ENCODE assay signal across 10 mouse cellular contexts in the genomic region with DNA sequence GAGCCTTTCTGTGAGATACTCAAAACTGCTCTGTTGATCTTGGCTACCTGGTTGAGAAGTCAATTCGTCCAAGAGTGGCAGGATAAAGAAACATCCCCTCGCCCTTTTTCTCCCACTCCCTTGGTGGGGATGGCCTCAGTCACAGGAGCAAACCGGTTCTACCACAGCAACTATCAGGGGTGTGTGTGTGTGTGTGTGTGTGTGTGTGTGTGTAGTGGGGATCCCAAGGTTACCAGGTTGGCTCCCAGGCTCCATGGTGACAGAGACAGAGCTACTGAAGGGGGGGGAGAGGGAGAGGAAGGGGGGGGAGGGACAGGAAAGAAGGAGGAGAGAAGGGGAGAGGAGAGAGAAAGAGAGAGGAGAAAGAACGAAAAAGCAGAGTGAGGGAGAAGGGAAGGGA. TPM values are rescaled to one million over a fixed set of nuclear protein-coding genes. Genes with fewer than 3 reads are reported as not detected.
A peak's percentile ranks its signal among the peaks of the same experiment; 100 is the strongest.
DNase-seq lines count a peak whose midpoint lies in the region; ATAC-seq and TF ChIP-seq lines count a peak whose summit lies in the region.
"Had no signal": no experiment of that assay in that cellular context is flagged by ENCODE, and none has a peak within 500 bp of the region (broad histone marks: within the 10 kb centered on the region; RNA-seq: fewer than 3 reads in every experiment).

No protein-coding gene starts in this region.

- 0 out of 2 replicates have a peak, but pooled peaks have one; percentile 27 for ATAC-seq in embryonic facial prominence, embryonic 15.5 days (ENCODE audit: insufficient number of reproducible peaks, low FRiP score, low TSS enrichment, low read depth)
- peak; percentile 33; the same call in 1 of the 2 replicates for ATAC-seq in hindbrain, postnatal 0 days

- 32% methylated on average over 4 of the region's 4 CpGs for WGBS in embryonic facial prominence, embryonic 15.5 days
- 35% methylated on average over 4 of the region's 4 CpGs for WGBS in hindbrain, postnatal 0 days

- peak overlapping the region; percentile 50; the same call in 1 of the 2 replicates for H3K4me3 ChIP-seq in layer of hippocampus, adult 2 months
- peak overlapping the region; percentile 50 for H3K4me3 ChIP-seq in embryonic facial prominence, embryonic 15.5 days (replicated peaks)
- peak overlapping the region; percentile 35; the same call in 1 of the 2 replicates for H3K4me3 ChIP-seq in hindbrain, postnatal 0 days (ENCODE audit: low read length)

- DNase-seq in layer of hippocampus, adult 2 months (ENCODE audit: low spot score in 2 of 2), result no peak
- DNase-seq in layer of hippocampus, adult 18-20 months (ENCODE audit: low spot score in 2 of 2), result no peak
- DNase-seq in hindbrain, postnatal 0 days (ENCODE audit: low spot score), result peak; percentile 7
- peak; percentile 43 for DNase-seq in neural tube, embryonic 10.5 days (ENCODE audit: extremely low spot score, low spot score)
- DNase-seq in adrenal gland, adult 2 months, result no peak
- no peak for DNase-seq in cerebellum, adult 9-10 months
- no peak for DNase-seq in right cerebral cortex, postnatal 10 days (ENCODE audit: low spot score in 2 of 2)

- peaks cover 11% of the 10 kb centered on the region; the same call in 1 of the 2 replicates for H3K27me3 ChIP-seq in embryonic facial prominence, embryonic 15.5 days
- no peaks in the 10 kb centered on the region for H3K27me3 ChIP-seq in hindbrain, postnatal 0 days (ENCODE audit: insufficient read depth, low read length)

- no peak overlapping the region; the same call in 1 of the 2 replicates for H3K27ac ChIP-seq in layer of hippocampus, adult 2 months
- H3K27ac ChIP-seq in embryonic facial prominence, embryonic 15.5 days (replicated peaks), result peak overlapping the region; percentile 78; the same call in 1 of the 2 replicates
- H3K27ac ChIP-seq in hindbrain, postnatal 0 days, result peak overlapping the region; percentile 59; the same call in 1 of the 2 replicates

- no peak overlapping the region for H3K9ac ChIP-seq in embryonic facial prominence, embryonic 15.5 days
- H3K9ac ChIP-seq in hindbrain, postnatal 0 days (replicated peaks; ENCODE audit: low read length), result peak overlapping the region; percentile 56; the same call in 1 of the 2 replicates

- H3K4me1 ChIP-seq in embryonic facial prominence, embryonic 15.5 days, result peaks cover 16% of the 10 kb centered on the region
- no peaks in the 10 kb centered on the region for H3K4me1 ChIP-seq in hindbrain, postnatal 0 days (ENCODE audit: insufficient read depth, low read length)

- no peaks in the 10 kb centered on the region for H3K36me3 ChIP-seq in embryonic facial prominence, embryonic 15.5 days
- no peaks in the 10 kb centered on the region for H3K36me3 ChIP-seq in hindbrain, postnatal 0 days (ENCODE audit: insufficient read depth, low read length)

- no peak for TF ChIP-seq CTCF in layer of hippocampus, adult 2 months (conservative IDR thresholded peaks at IDR 0.05)
- TF ChIP-seq CTCF in hindbrain, postnatal 0 days (IDR thresholded peaks at IDR 0.05; ENCODE audit: low read depth), result no peak

- H3K9me3 ChIP-seq in embryonic facial prominence, embryonic 15.5 days (replicated peaks), result no peaks in the 10 kb centered on the region
- no peaks in the 10 kb centered on the region for H3K9me3 ChIP-seq in hindbrain, postnatal 0 days (ENCODE audit: low read length)

- H3K4me2 ChIP-seq in embryonic facial prominence, embryonic 15.5 days (replicated peaks), result peak overlapping the region; percentile 74
- peak overlapping the region; percentile 76 for H3K4me2 ChIP-seq in hindbrain, postnatal 0 days (ENCODE audit: low read depth, low read length)

RNA-seq across cellular contexts. Expression of a gene that starts 4.0 kb away (rescaled TPM):
- not detected for total RNA-seq in layer of hippocampus, adult 2 months (2021)
- not detected for total RNA-seq in layer of hippocampus, adult 18-20 months (2021)
- 3.6 and 3.8 TPM in 2 replicates for polyA plus RNA-seq in embryonic facial prominence, embryonic 15.5 days (2015; fragmentation: Nextera tagmentation; extraction: Ambion mirVana)
- 0.47 and 1.8 TPM in 2 replicates for total RNA-seq in hindbrain, postnatal 0 days (2014; rRNA removed)
- polyA plus RNA-seq in hindbrain, postnatal 0 days (2015; fragmentation: Nextera tagmentation; extraction: Ambion mirVana), result 6.7 and 8.1 TPM in 2 replicates
- 1 to 10 TPM; 6.4 to 9.5 TPM for total RNA-seq in adrenal gland, adult 2 months (2021)
- 14.3 and 16.2 TPM in 2 replicates for polyA plus RNA-seq in adrenal gland, adult 2 months (2012; rRNA removed)
- total RNA-seq: gastrocnemius, adult 18-20 months; neutrophil, adult 5-6 weeks had no signal

RNA-seq across cellular contexts. Expression of a gene that starts 19.7 kb away (rescaled TPM):
- total RNA-seq in layer of hippocampus, adult 2 months (2021), result 1 to 10 TPM; 4.8 to 5.1 TPM
- 1 to 10 TPM; 3.1 to 4.7 TPM for total RNA-seq in layer of hippocampus, adult 18-20 months (2021)
- polyA plus RNA-seq in embryonic facial prominence, embryonic 15.5 days (2015; fragmentation: Nextera tagmentation; extraction: Ambion mirVana), result 114 and 120 TPM in 2 replicates
- 36.5 and 47.2 TPM in 2 replicates for total RNA-seq in hindbrain, postnatal 0 days (2014; rRNA removed)
- polyA plus RNA-seq in hindbrain, postnatal 0 days (2015; fragmentation: Nextera tagmentation; extraction: Ambion mirVana), result 38.6 and 38.9 TPM in 2 replicates
- 1 to 10 TPM; 5.1 to 8.5 TPM for total RNA-seq in adrenal gland, adult 2 months (2021)
- 8.4 and 9.4 TPM in 2 replicates for polyA plus RNA-seq in adrenal gland, adult 2 months (2012; rRNA removed)

RNA-seq across cellular contexts. Expression of a gene that starts 59.2 kb away (rescaled TPM):
- 10 to 100 TPM; 28.8 to 31.6 TPM for total RNA-seq in layer of hippocampus, adult 2 months (2021)
- total RNA-seq in layer of hippocampus, adult 18-20 months (2021), result 10 to 100 TPM; 27.9 to 29.4 TPM
- 39.9 and 42.9 TPM in 2 replicates for polyA plus RNA-seq in embryonic facial prominence, embryonic 15.5 days (2015; fragmentation: Nextera tagmentation; extraction: Ambion mirVana)
- 31.7 and 35.9 TPM in 2 replicates for total RNA-seq in hindbrain, postnatal 0 days (2014; rRNA removed)
- 50.8 and 54.2 TPM in 2 replicates for polyA plus RNA-seq in hindbrain, postnatal 0 days (2015; fragmentation: Nextera tagmentation; extraction: Ambion mirVana)
- 10 to 100 TPM; 46.9 to 53.0 TPM for total RNA-seq in adrenal gland, adult 2 months (2021)
- 6.5 and 7.7 TPM in 2 replicates for polyA plus RNA-seq in adrenal gland, adult 2 months (2012; rRNA removed)

Comparison
In these comparisons a context has a peak if more than half of its experiments do, and no peak if none do; other contexts are left out.
1. DNase-seq: peak in hindbrain, postnatal 0 days (single experiment) and neural tube, embryonic 10.5 days (single experiment); none in layer of hippocampus, adult 2 months (0 of 2), layer of hippocampus, adult 18-20 months (0 of 2), adrenal gland, adult 2 months (single experiment), cerebellum, adult 9-10 months (single experiment) and right cerebral cortex, postnatal 10 days (0 of 2).
2. Peak in every context shown above with its lines, with median percentiles within 50 percentile points of each other: H3K4me3 ChIP-seq.